Mouse (Mus musculus) megakaryocyte progenitor cell, adult 5-6 weeks (primary cell): ENCODE results near the gene Tmem181a. TPM values are rescaled to one million over a fixed set of nuclear protein-coding genes. Genes with fewer than 3 reads are reported as not detected.
"Not testable (repeated sequence)": the region's sequence is repeated elsewhere in the genome, so short reads cannot be mapped to it uniquely, and the experiment has no call there.

Experiments used
- ATAC-seq: replicated peaks from 2 replicates; pipeline ENCODE4 v1.8.0; 2016; ENCODE audit warnings: mild to moderate bottlenecking, moderate TSS enrichment, inconsistent platforms; ENCODE audit not compliant: poor library complexity
- total RNA-seq, 2 experiments: library from RNA; stranded (forward) in 1 of 2; stranded (reverse) in 1 of 2; fragments of 157-497, 149-512 nt in 1 of 2; fragments of 200-1000 nt in 1 of 2; gene quantifications; 2 replicates each; pipeline versions ENCODE4 v1.2.3 to v1.2.4; 2015 to 2017

The Tmem181a gene
- 4.4 and 8.0 TPM in 2 replicates for total RNA-seq (2015)
- 8.3 and 8.4 TPM in 2 replicates for total RNA-seq (2017)

DNA sequence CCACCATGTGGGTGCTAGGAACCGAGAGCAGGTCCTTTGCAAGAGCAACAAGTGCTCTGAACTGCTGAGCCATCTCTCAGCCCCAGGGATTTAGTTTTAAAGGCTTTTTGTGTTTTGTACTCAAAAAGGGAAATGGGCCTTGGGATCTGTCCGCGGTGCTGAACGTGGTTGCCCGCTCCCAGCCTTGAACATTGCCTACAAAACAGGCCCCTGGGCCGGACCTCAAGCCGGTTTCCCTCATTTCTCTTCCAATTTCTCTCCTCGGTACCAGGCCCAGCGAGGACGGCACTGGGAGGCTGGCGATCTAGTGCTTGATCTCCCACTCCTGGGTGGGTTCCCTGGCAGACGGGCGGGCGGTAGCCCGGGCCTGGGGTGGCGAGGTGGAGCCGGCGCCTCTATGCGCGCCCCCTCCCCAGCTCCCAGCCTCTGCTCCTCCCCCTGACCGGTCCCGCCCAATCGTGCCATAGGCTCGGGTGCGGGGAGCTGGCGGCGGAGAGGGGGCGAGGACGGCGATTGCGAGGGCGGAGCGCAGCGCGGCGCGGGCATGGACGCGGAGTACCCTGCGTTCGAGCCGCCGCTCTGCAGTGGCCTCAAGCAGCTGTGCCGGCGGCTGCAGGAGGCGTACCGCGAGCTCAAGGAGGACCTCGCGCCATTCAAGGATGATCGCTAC is at the start of gene Tmem181a:
Gene Tmem181a, plus strand, starts transcription at position 461 of the 670 bp plus-strand sequence.
- ATAC-seq, result peak; percentile 75

DNA sequence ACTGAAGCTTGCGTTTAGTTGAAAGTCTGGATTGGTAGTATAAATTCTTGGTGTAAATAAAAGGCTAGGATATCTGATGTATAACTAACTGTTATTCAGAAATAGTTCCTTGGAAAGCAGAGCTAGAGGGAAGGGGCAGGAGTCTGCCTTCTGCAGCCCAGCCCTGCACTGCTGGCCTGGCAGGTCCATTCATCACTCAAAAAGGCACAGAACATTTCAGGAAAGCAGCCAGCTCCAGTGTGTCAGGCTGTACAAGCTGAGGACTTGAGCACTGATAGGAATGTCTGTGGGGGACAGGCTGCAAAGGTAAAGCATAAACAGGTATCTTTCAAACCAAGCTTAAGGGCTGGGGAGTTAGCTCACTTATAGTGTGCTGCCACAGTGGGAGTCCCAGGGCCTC is 44.9 kb upstream of the Tmem181a start:
- no peak for ATAC-seq

- no peak for ATAC-seq
Measured at GRCm38 (mm10) chr17:6215640-6216039, 41.0 kb upstream of the Tmem181a start.

GRCm38 (mm10) chr17:6216514-6216913 is 40.1 kb upstream of the Tmem181a start:
- no peak for ATAC-seq

GRCm38 (mm10) chr17:6232633-6233032 is 24.0 kb upstream of the Tmem181a start:
- not testable (repeated sequence) for ATAC-seq

GRCm38 (mm10) chr17:6251298-6251697 is 5.4 kb upstream of the Tmem181a start:
- not testable (repeated sequence) for ATAC-seq

- not testable (repeated sequence) for ATAC-seq
Measured at GRCm38 (mm10) chr17:6257070-6257456, 403 bp downstream of the Tmem181a start.

DNA sequence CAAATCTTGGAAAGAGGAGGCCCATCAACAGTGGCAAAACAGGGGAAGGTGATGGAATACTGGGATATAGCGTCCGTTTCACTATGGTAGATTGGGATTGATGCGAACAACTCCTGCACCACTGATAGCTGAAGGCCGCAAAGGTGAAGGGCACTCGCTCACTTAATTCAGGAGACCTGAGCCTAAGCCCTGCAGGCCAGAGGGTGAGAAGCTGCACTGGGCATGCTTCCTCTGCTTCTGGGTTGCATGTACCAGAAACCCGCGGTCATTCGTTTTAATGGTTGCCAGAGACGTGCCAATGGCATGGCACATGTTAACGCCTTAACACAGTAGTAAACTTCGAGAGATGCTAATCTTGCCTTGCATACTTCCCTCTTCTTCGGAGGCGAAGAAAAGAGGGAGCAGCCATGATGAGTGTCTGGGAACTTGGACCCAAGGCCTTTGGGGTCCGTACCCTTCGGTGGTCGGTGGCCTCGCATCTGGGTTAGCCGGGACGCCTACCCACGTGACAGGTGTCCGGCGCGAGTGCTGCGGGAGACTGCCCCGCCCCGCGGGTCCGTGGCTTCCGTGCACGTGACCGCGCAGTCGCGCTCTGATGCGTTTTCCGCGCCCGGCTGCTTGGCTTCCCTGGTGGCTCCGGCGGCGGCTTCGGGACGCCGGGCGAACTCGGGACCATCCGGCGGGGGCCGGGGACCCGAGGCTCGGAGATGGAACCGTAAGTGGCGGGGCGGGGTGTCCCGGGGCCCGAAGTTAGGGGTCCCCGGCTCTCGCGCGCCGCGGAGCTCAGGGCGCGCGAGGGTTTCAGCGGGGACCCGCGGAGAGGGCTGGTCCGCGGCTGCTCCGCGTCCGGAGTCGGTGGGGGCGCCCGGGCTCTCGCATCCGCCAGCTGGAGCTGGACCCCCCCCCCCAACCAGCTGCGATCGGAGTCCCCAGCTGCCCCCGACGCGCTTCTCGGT is 13.5 kb downstream of the Tmem181a start:
- ATAC-seq, result peak; percentile 66

- ATAC-seq, result peak; percentile 60
Measured at GRCm38 (mm10) chr17:6270840-6271239, 14.2 kb downstream of the Tmem181a start.

DNA sequence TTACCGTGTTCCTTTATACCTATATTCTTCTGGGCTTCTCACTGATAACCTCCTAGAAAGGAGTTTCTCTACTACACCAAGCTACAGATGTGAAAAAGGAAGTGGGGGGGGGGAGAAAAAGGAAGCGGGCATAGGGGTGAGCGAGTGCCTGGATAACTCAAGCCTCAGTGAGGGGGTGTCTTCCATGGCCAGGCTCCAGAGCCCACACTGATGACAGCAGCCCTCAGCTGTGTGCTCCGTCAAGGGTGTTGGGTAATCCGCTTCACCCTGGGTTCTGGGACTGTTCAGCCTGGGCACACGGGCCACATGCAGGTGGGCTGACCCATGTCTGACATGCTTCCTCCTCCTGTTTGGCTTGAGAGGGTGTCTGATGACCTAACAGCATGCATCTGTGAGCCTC is 15.3 kb downstream of the Tmem181a start:
- ATAC-seq, result peak; percentile 71

DNA sequence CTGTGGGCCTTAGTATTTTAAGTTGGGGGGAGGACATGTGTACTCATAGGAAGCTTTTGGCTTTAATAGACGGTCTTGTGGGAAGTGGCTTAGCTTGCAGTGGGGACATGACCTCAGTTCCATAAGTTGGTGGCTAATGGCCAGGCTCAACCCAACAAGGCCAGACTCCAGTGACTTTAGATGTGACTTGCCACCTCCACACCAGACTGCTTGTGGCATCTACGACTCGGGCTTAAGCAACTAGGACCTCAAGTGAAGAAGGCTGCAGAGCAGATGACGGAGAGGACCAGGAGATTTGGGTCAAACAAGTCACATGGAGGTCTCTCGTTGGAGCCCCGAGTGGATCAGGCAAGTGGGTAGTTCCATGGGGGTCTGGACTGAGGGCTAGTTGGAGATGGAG is 18.0 kb downstream of the Tmem181a start:
- ATAC-seq, result not testable (repeated sequence)

DNA sequence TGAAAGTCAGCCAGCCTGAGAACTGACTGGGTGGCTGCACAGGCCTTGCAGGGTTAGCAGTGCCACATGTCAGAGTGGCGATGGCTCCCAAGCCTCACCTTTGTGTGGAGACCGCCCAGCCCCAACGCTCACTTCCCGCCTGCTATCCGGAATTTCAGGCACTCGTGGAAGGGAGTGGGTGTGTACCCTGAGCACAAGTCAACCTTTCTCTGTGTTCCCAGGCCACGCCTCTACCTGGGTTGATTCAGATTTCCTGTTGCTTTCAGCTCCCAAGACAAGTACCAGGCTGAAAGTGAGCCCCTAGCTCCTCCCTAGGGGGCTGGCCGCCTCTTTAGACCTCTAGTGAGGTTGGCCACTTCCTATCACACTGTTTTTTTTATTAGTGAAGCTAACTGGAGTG is 22.5 kb downstream of the Tmem181a start:
- peak; percentile 26; the same call in 1 of the 2 replicates for ATAC-seq

GRCm38 (mm10) chr17:6279772-6280171 is 23.1 kb downstream of the Tmem181a start:
- not testable (repeated sequence) for ATAC-seq

GRCm38 (mm10) chr17:6280513-6280912 is 23.9 kb downstream of the Tmem181a start:
- not testable (repeated sequence) for ATAC-seq

DNA sequence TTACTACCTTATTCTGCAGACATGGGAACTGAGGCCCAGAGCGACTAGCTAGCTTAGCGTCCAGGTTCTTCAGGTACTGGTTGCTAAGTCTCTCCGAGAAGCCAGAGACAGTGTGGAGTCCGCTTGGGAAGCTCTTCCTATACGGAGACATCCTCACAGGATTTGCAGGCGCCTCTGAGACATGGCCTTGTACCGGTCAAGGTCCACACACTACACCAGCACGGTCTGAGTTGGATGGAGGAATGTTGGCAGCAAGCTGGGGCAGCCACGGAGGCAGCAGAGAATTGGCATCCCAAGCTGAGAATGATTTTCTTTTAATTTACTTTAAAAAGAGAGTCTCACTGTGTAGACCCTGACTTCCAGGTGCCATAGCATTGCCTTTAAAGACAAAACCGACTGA is 26.5 kb downstream of the Tmem181a start:
- ATAC-seq, result not testable (repeated sequence)

DNA sequence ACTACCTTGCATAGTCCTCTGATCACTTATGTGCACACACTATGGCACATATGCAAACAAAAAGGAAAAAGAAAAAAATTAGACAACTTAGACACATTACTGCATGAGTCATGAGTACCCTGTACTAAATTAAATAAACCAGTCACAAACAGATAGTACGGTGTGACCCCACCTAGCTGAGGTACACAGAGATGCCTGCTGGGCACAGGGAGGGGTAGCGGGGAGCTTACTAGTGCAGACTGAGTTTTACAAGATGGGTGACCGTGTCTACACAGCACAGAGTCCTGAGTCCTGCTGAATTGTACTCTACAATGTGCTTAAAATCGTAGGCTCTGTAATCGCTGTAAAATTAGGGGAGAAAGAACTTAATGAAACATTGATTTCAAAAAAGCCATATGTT is 29.5 kb downstream of the Tmem181a start:
- ATAC-seq, result not testable (repeated sequence)

DNA sequence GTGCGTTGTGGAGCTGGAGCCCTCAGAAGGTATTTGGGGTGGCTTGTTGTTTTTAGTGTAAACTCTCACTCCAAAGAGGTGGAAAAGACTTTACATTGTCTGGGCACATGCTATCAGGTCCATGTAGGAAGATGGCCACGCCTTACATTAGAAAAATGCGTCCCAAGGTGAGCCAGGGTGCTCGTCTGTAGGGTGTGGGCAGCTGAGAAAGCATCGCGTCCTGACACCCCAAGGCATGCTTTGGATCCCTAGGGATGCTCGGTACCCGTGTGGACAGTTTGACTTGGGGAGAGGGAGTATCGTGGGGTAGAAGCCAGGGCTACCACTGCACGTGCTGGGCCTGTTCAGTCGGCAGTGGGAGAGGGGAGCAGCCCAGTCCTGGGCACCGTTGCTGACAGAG is 32.4 kb downstream of the Tmem181a start:
- not testable (repeated sequence) for ATAC-seq

DNA sequence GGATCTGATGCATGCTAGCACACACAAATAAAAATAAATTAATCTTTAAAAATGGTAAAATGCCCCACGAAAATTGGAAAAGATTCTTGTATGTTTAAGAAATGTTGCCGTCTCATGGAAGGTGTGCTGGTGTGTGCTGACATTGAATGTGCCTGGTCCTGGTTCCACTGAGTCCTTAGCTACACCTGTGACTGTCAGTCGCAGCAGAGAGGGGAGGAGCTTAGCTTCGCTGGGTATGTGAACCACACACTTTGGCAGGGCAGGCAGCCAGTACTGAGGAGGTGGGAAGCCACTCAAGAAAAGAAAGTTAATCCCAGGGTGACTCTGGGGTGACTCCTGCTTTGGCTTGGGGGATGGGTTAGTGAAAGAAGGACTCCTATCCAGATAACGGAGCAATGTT is 37.2 kb downstream of the Tmem181a start:
- ATAC-seq, result not testable (repeated sequence)

DNA sequence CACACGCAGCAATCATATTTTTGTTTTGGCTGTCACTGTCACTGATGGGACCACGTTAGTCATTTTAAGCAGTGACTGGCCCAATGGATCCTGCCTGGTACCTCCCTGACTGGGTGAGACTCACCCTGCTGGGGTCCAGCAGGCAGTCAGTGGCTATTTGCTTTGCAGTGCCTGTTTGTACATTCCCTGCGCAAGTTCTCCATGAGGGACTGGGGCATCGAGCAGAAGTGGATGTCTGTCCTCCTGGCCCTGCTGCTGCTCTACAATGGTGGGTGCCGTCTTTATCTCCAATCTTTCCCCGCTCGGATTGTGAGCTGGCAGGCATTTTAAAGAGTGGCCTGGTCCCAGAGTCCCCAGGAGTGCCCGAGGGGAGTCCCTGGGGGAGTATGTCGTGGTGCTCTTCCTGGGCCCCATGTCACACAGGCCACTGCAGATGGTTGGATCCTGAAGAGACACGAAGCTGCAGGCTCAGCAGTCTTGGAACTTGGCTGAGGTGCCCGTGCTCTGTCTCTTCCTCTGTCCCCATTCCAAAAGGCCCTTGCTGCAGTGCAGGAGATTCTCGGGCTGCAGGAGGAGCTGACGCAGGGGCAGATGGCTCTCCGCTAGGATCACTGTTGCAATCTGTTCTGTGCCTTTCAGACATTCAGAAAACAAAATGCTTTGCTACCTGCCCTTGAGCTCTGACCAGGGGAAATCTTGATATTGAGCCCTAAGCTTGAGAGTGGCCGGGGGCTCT is 40.6 kb downstream of the Tmem181a start:
- ATAC-seq, result not testable (repeated sequence)

GRCm38 (mm10) chr17:6300190-6300863 is 43.7 kb downstream of the Tmem181a start:
- ATAC-seq, result not testable (repeated sequence)
